Mouse (Mus musculus): ENCODE data around the gene Krt42. TPM values are rescaled to one million over a fixed set of nuclear protein-coding genes. Genes with fewer than 3 reads are reported as not detected.

Gene Krt42
- polyA plus RNA-seq, 1 experiment from 2014 or later, result 0.20 TPM

- no peak overlapping the region for H3K4me2 ChIP-seq
- no peaks in the 10 kb centered on the region; the same call in 1 of the 2 replicates for H3K27me3 ChIP-seq
- no peaks in the 10 kb centered on the region; the same call in 1 of the 2 replicates for H3K4me1 ChIP-seq
- no peaks in the 10 kb centered on the region for H3K36me3 ChIP-seq
- H3K9me3 ChIP-seq, result no peaks in the 10 kb centered on the region
- 65% methylated on average over 15 of the region's 15 CpGs for WGBS
- ATAC-seq (ENCODE audit: insufficient number of reproducible peaks, insufficient read depth, low FRiP score, low TSS enrichment, low read depth), result no peak
- H3K27ac ChIP-seq, result no peak overlapping the region
- H3K4me3 ChIP-seq, result no peak overlapping the region
- H3K9ac ChIP-seq, result no peak overlapping the region
These were observed 8.2 kb upstream of the Krt42 start for GRCm38 (mm10) chr11:100277726-100278480.

DNA sequence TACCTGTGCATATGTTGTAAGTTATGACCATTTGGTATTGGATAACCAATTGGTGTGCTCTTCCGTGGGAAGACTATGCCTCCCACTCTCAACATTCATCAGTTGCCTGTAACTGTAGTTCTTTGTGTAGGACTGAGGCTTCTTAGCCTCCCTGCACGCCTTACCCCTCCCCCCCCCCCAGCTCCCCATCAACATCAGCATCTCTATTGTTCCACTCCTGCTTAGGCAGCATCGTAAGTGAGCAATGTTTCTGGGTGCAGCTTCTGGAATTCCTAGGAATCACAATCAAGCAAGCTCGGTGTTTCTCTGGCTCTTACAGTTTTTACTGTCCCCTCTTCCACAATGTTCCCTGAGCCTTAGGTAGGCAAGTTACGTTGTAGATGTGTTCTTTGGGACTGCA, 5.8 kb upstream of the Krt42 start:
- Histone ChIP-seq H3K4me3 (no peak overlapping the region), H3K36me3 (no peaks in the 10 kb centered on the region), H3K9me3 (no peaks in the 10 kb centered on the region), H3K27ac (no peak overlapping the region), H3K9ac (no peak overlapping the region), H3K27me3 (no peaks in the 10 kb centered on the region; the same call in 1 of the 2 replicates), H3K4me2 (no peak overlapping the region), H3K4me1 (no peaks in the 10 kb centered on the region; the same call in 1 of the 2 replicates)
- 33% methylated on average over 5 of the region's 5 CpGs for WGBS
- ATAC-seq (ENCODE audit: insufficient number of reproducible peaks, insufficient read depth, low FRiP score, low TSS enrichment, low read depth), result no peak

GRCm38 (mm10) chr11:100274719-100275118, 5.0 kb upstream of the Krt42 start:
- 63% methylated on average over 7 of the region's 7 CpGs for WGBS
- no peaks in the 10 kb centered on the region; the same call in 1 of the 2 replicates for H3K4me1 ChIP-seq

DNA sequence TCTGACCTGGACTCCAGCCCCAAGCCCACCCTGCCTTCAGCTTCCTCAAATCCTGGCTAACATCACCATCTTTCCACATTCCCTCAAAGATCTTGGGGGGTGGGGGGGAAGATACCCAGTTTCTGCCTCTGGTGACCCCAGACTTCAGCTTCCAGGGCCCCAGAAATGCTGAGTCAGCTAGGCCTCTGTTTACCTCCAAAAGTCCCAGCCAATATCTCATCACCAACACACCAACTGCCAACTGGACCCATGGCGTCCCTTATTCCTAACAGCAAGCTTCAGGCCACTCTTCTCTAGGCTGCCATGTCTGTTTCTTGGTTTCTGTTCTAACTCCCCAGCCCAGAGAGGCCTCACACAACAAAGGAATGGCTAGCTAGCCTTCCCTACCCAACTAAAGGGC, 2.2 kb upstream of the Krt42 start:
- WGBS, result 84% methylated on average over 1 of the region's 1 CpGs
- no peak for ATAC-seq (ENCODE audit: insufficient number of reproducible peaks, insufficient read depth, low FRiP score, low TSS enrichment, low read depth)
- H3K9me3 ChIP-seq, result no peaks in the 10 kb centered on the region
- no peak overlapping the region for H3K4me3 ChIP-seq
- H3K27ac ChIP-seq, result no peak overlapping the region
- no peaks in the 10 kb centered on the region; the same call in 1 of the 2 replicates for H3K4me1 ChIP-seq
- H3K36me3 ChIP-seq, result no peaks in the 10 kb centered on the region
- H3K27me3 ChIP-seq, result no peaks in the 10 kb centered on the region
- H3K9ac ChIP-seq, result no peak overlapping the region
- no peak overlapping the region for H3K4me2 ChIP-seq

More at GRCm38 (mm10) chr11:100274719-100275118, 5.0 kb upstream of the Krt42 start:
- Histone ChIP-seq H3K4me3 (no peak overlapping the region), H3K36me3 (no peaks in the 10 kb centered on the region), H3K4me2 (no peak overlapping the region), H3K9ac (no peak overlapping the region), H3K9me3 (no peaks in the 10 kb centered on the region), H3K27ac (no peak overlapping the region), H3K27me3 (no peaks in the 10 kb centered on the region; the same call in 1 of the 2 replicates)
- no peak for ATAC-seq (ENCODE audit: insufficient number of reproducible peaks, insufficient read depth, low FRiP score, low TSS enrichment, low read depth)

DNA sequence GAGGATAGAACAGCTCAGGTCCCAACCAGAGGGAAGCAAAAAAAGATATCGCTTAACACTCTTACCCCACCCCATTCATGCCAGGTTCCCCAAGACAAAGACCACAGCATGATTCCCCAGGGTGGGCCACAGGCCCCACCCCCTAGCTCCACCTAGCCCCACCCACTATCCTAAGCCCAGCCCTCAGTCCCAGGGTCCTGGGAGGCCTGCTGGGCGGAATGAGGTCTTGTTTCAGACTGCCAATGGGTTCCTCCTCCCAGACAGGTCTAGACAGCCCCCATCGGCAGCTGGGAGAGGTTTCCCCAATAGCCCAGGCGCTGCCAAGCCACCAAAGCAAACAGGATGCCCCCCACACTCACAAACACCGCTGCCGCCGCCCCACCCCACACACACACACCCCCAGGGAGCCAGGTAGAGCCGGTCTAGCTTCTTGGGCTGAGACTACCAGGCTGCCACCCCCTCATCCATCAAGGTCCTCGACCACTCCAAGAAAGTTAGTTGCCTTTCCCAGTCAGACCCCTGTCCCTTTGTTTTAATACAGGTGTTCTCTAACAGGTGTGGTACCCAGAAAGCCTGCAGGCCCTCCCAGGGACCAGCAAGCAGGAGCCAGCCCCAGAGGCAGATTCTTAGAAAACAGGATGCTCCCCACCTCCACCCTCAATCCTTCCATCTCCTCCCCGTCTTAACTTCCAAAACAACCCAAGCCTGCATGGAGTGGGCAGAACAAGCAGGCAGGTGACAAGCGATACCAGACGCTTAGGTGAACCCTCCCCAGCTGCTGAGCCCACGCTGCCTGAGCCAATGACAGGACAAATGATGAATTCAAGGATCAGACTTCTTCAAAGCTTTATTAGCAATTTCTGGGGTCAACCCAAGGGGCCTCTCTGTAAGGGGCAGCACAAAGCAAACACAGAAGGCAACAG, 7.4 kb downstream of the Krt42 start:
- Histone ChIP-seq H3K27me3 (no peaks in the 10 kb centered on the region; the same call in 1 of the 2 replicates), H3K9ac (no peak overlapping the region), H3K4me1 (peaks cover 16% of the 10 kb centered on the region; the same call in 1 of the 2 replicates), H3K27ac (peak overlapping the region; percentile 74), H3K9me3 (no peaks in the 10 kb centered on the region), H3K4me3 (no peak overlapping the region), H3K4me2 (peak overlapping the region; percentile 1; the same call in 1 of the 2 replicates), H3K36me3 (no peaks in the 10 kb centered on the region)
- peak; percentile 77 for ATAC-seq (ENCODE audit: insufficient number of reproducible peaks, insufficient read depth, low FRiP score, low TSS enrichment, low read depth)
- 11% methylated on average over 13 of the region's 13 CpGs for WGBS

- no peak overlapping the region for H3K4me2 ChIP-seq
- 72% methylated on average over 9 of the region's 9 CpGs for WGBS
- no peak for ATAC-seq (ENCODE audit: insufficient number of reproducible peaks, insufficient read depth, low FRiP score, low TSS enrichment, low read depth)
- no peaks in the 10 kb centered on the region for H3K9me3 ChIP-seq
- H3K27me3 ChIP-seq, result no peaks in the 10 kb centered on the region; the same call in 1 of the 2 replicates
- peak overlapping the region; percentile 74 for H3K27ac ChIP-seq
- no peak overlapping the region for H3K4me3 ChIP-seq
- H3K9ac ChIP-seq, result no peak overlapping the region
- peaks cover 16% of the 10 kb centered on the region; the same call in 1 of the 2 replicates for H3K4me1 ChIP-seq
- no peaks in the 10 kb centered on the region for H3K36me3 ChIP-seq
These were observed 8.5 kb downstream of the Krt42 start for GRCm38 (mm10) chr11:100261235-100261605.

GRCm38 (mm10) chr11:100260514-100261234, 9.0 kb downstream of the Krt42 start, which contains the start of gene Krt17:
Gene Krt17, minus strand, starts transcription at chr11:100261029.
- H3K36me3 ChIP-seq, result no peaks in the 10 kb centered on the region
- ATAC-seq (ENCODE audit: insufficient number of reproducible peaks, insufficient read depth, low FRiP score, low TSS enrichment, low read depth), result no peak
- H3K9me3 ChIP-seq, result no peaks in the 10 kb centered on the region
- H3K4me2 ChIP-seq, result peak within 1 kb of the TSS; percentile 31
- H3K4me1 ChIP-seq, result peaks cover 16% of the 10 kb centered on the region; the same call in 1 of the 2 replicates
- peak within 1 kb of the TSS; percentile 74 for H3K27ac ChIP-seq
- H3K9ac ChIP-seq, result peak within 1 kb of the TSS; percentile 44; the same call in 1 of the 2 replicates
- H3K27me3 ChIP-seq, result no peaks in the 10 kb centered on the region; the same call in 1 of the 2 replicates
- WGBS, result 78% methylated on average over 21 of the region's 21 CpGs
- peak within 1 kb of the TSS; percentile 17 for H3K4me3 ChIP-seq

DNA sequence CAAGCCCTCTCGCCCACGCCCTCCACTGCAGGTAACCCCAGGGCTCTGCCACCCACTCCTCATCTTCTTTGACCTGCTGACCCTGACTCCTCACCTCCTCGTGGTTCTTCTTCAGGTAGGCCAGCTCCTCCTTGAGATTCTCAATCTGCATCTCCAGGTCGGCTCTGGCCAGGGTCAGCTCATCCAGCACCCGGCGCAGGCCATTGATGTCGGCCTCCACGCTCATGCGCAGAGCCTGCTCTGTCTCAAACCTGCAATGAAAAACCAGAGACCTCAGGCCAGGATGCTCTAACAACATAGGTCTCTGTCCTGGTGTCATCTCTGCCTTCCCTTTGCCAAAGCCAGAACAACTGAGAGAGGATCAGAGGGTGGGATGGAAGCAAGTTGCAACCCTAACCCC, 10.6 kb downstream of the Krt42 start:
- no peaks in the 10 kb centered on the region for H3K36me3 ChIP-seq
- ATAC-seq (ENCODE audit: insufficient number of reproducible peaks, insufficient read depth, low FRiP score, low TSS enrichment, low read depth), result no peak
- WGBS, result 87% methylated on average over 9 of the region's 9 CpGs
- H3K4me2 ChIP-seq, result 0 out of 2 replicates have a peak overlapping the region, but pooled peaks have one; percentile 21
- no peak overlapping the region for H3K27ac ChIP-seq
- H3K4me1 ChIP-seq, result peaks cover 16% of the 10 kb centered on the region; the same call in 1 of the 2 replicates
- no peak overlapping the region for H3K4me3 ChIP-seq
- no peak overlapping the region for H3K9ac ChIP-seq
- H3K9me3 ChIP-seq, result no peaks in the 10 kb centered on the region
- no peaks in the 10 kb centered on the region; the same call in 1 of the 2 replicates for H3K27me3 ChIP-seq

GRCm38 (mm10) chr11:100257967-100258366, 11.7 kb downstream of the Krt42 start:
- no peak for ATAC-seq (ENCODE audit: insufficient number of reproducible peaks, insufficient read depth, low FRiP score, low TSS enrichment, low read depth)

GRCm38 (mm10) chr11:100255514-100255913, 14.2 kb downstream of the Krt42 start:
- 94% methylated on average over 6 of the region's 6 CpGs for WGBS
- Histone ChIP-seq H3K9ac (no peak overlapping the region), H3K4me2 (no peak overlapping the region), H3K27me3 (no peaks in the 10 kb centered on the region), H3K27ac (no peak overlapping the region), H3K4me3 (no peak overlapping the region), H3K9me3 (no peaks in the 10 kb centered on the region), H3K4me1 (0 out of 2 replicates have a peak, but pooled peaks cover 1% of the 10 kb centered on the region), H3K36me3 (no peaks in the 10 kb centered on the region)
- ATAC-seq (ENCODE audit: insufficient number of reproducible peaks, insufficient read depth, low FRiP score, low TSS enrichment, low read depth), result no peak

More at GRCm38 (mm10) chr11:100257967-100258366, 11.7 kb downstream of the Krt42 start:
- no peak overlapping the region for H3K4me2 ChIP-seq
- no peaks in the 10 kb centered on the region for H3K36me3 ChIP-seq
- peaks cover 14% of the 10 kb centered on the region; the same call in 1 of the 2 replicates for H3K4me1 ChIP-seq
- H3K9me3 ChIP-seq, result no peaks in the 10 kb centered on the region
- WGBS, result 72% methylated on average over 1 of the region's 1 CpGs
- H3K27ac ChIP-seq, result no peak overlapping the region
- no peaks in the 10 kb centered on the region; the same call in 1 of the 2 replicates for H3K27me3 ChIP-seq
- H3K9ac ChIP-seq, result no peak overlapping the region
- no peak overlapping the region for H3K4me3 ChIP-seq
